Mouse (Mus musculus) MEL (cell line): Measurements from ENCODE around the gene Zfp607b. TPM values are rescaled to one million over a fixed set of nuclear protein-coding genes. Genes with fewer than 3 reads are reported as not detected.

Experiments used
- DNase-seq: peaks from one replicate; pipeline ENCODE4 v3.0.0; 2011; ENCODE audit warnings: low read depth, low spot score
- H3K27ac ChIP-seq: 2 replicates; pipeline ENCODE4 v1.5.1; 2012; ENCODE audit warnings: low read depth, mild to moderate bottlenecking, control low read depth, low read length, moderate library complexity; ENCODE audit not compliant: control insufficient read depth
- H3K27me3 ChIP-seq, 2 experiments: fragments of 150-350 bp in 1 of 2; sonication (generic) in 1 of 2; 2 replicates each; pipeline ENCODE4 v1.6.1; 2012; ENCODE audit warnings: low read length in 2 of 2, mild to moderate bottlenecking in 2 of 2, improper control_type of control experiment in 1 of 2, moderate library complexity in 1 of 2; ENCODE audit not compliant: insufficient read depth in 2 of 2, control insufficient read depth in 1 of 2
- H3K36me3 ChIP-seq, 2 experiments: 2 replicates each; pipeline ENCODE4 v1.6.1; 2012 to 2014; ENCODE audit warnings: low read length in 2 of 2, improper control_type of control experiment in 1 of 2, inconsistent platforms in 1 of 2, mild to moderate bottlenecking in 1 of 2; ENCODE audit not compliant: insufficient read depth in 2 of 2, control insufficient read depth in 1 of 2
- H3K4me1 ChIP-seq, 2 experiments: fragments of 150-350 bp in 1 of 2; sonication (generic) in 1 of 2; 2 replicates each; pipeline ENCODE4 v1.6.1; 2012; ENCODE audit warnings: low read length in 2 of 2, improper control_type of control experiment in 1 of 2, mild to moderate bottlenecking in 1 of 2; ENCODE audit not compliant: insufficient read depth in 2 of 2, control insufficient read depth in 1 of 2
- H3K4me3 ChIP-seq, 2 experiments: fragments of 150-350 bp in 1 of 2; sonication (generic) in 1 of 2; 2 replicates each; pipeline ENCODE4 v1.5.1; 2012; ENCODE audit warnings: low read depth in 2 of 2, low read length in 2 of 2, mild to moderate bottlenecking in 2 of 2, moderate library complexity in 2 of 2, control low read depth in 1 of 2, improper control_type of control experiment in 1 of 2; ENCODE audit not compliant: control insufficient read depth in 1 of 2, insufficient read depth in 1 of 2
- H3K79me2 ChIP-seq: 2 replicates; pipeline ENCODE4 v1.6.1; 2012; ENCODE audit warnings: mild to moderate bottlenecking, low read length, moderate library complexity; ENCODE audit not compliant: control insufficient read depth, poor library complexity, insufficient read depth
- H3K9ac ChIP-seq: 2 replicates; pipeline ENCODE4 v1.6.1; 2012; ENCODE audit warnings: low read depth, mild to moderate bottlenecking, control low read depth, low read length, moderate library complexity; ENCODE audit not compliant: control insufficient read depth, poor library complexity, severe bottlenecking
- H3K9me3 ChIP-seq: fragments of 150-350 bp; sonication (generic); replicated peaks from 2 replicates; pipeline ENCODE4 v1.6.1; 2012; ENCODE audit warnings: mild to moderate bottlenecking, low read length, improper control_type of control experiment, moderate library complexity; ENCODE audit not compliant: insufficient read depth
- BHLHE40 ChIP-seq: IDR thresholded peaks from 2 replicates; pipeline ENCODE4 v1.6.1; 2012; ENCODE audit warnings: low read depth, mild to moderate bottlenecking, inconsistent platforms, low read length, improper control_type of control experiment, borderline replicate concordance
- CHD1 ChIP-seq: IDR thresholded peaks from 2 replicates; pipeline ENCODE4 v1.6.1; 2012; ENCODE audit warnings: low read depth, mild to moderate bottlenecking, inconsistent platforms, low read length, improper control_type of control experiment
- CTCF ChIP-seq, 3 experiments: IDR thresholded peaks in 2 of 3; conservative IDR thresholded peaks in 1 of 3; 2 replicates each; pipeline ENCODE4 v1.5.1; 2011 to 2012; ENCODE audit warnings: low read length in 3 of 3, low read depth in 2 of 3, mild to moderate bottlenecking in 2 of 3, improper control_type of control experiment in 1 of 3, inconsistent platforms in 1 of 3, mixed read lengths in 1 of 3, moderate library complexity in 1 of 3; ENCODE audit not compliant: control insufficient read depth in 1 of 3, insufficient read depth in 1 of 3, poor library complexity in 1 of 3, severe bottlenecking in 1 of 3
- EP300 ChIP-seq, 2 experiments: IDR thresholded peaks; 2 replicates each; pipeline ENCODE4 v1.6.1; 2011; ENCODE audit warnings: improper control_type of control experiment in 2 of 2, low read length in 2 of 2, low read depth in 1 of 2, mild to moderate bottlenecking in 1 of 2
- ETS1 ChIP-seq: IDR thresholded peaks from 2 replicates; pipeline ENCODE4 v1.6.1; 2012; ENCODE audit warnings: low read depth, mild to moderate bottlenecking, inconsistent platforms, low read length, improper control_type of control experiment, moderate library complexity
- HCFC1 ChIP-seq: IDR thresholded peaks from 2 replicates; pipeline ENCODE4 v1.6.1; 2012; ENCODE audit warnings: low read depth, mild to moderate bottlenecking, inconsistent platforms, low read length, improper control_type of control experiment, moderate library complexity
- JUND ChIP-seq: IDR thresholded peaks from 2 replicates; pipeline ENCODE4 v1.6.1; 2011; ENCODE audit warnings: low read depth, mild to moderate bottlenecking, improper control_type of control experiment, low read length
- MAX ChIP-seq: IDR thresholded peaks from 2 replicates; pipeline ENCODE4 v1.6.1; 2011; ENCODE audit warnings: low read length, improper control_type of control experiment
- MAZ ChIP-seq: IDR thresholded peaks from 2 replicates; pipeline ENCODE4 v1.6.1; 2012; ENCODE audit warnings: low read depth, mild to moderate bottlenecking, inconsistent platforms, low read length, improper control_type of control experiment
- MEF2A ChIP-seq: IDR thresholded peaks from 2 replicates; pipeline ENCODE4 v1.6.1; 2014; ENCODE audit warnings: low read depth, mild to moderate bottlenecking, inconsistent platforms, low read length, improper control_type of control experiment; ENCODE audit not compliant: poor library complexity, insufficient replicate concordance, severe bottlenecking; ENCODE audit errors: extremely low read depth
- MXI1 ChIP-seq: IDR thresholded peaks from 2 replicates; pipeline ENCODE4 v1.6.1; 2011; ENCODE audit warnings: mild to moderate bottlenecking, low read depth, low read length, improper control_type of control experiment
- MYB ChIP-seq: IDR thresholded peaks from 2 replicates; pipeline ENCODE4 v1.6.1; 2011; ENCODE audit warnings: mild to moderate bottlenecking, low read depth, low read length, improper control_type of control experiment
- NRF1 ChIP-seq: IDR thresholded peaks from 2 replicates; pipeline ENCODE4 v1.6.1; 2014; ENCODE audit warnings: low read depth, mild to moderate bottlenecking, inconsistent platforms, low read length, improper control_type of control experiment, moderate library complexity; ENCODE audit not compliant: poor library complexity, insufficient read depth, severe bottlenecking
- SIN3A ChIP-seq: IDR thresholded peaks from 2 replicates; pipeline ENCODE4 v1.6.1; 2012; ENCODE audit warnings: low read length, improper control_type of control experiment, inconsistent platforms
- TCF12 ChIP-seq: IDR thresholded peaks from 2 replicates; pipeline ENCODE4 v1.6.1; 2014; ENCODE audit warnings: low read depth, mild to moderate bottlenecking, inconsistent platforms, low read length, improper control_type of control experiment, moderate library complexity
- UBTF ChIP-seq: IDR thresholded peaks from 2 replicates; pipeline ENCODE4 v1.6.1; 2012; ENCODE audit warnings: low read depth, mild to moderate bottlenecking, inconsistent platforms, low read length, improper control_type of control experiment, moderate library complexity, borderline replicate concordance; ENCODE audit not compliant: insufficient read depth
- ZC3H11A ChIP-seq: IDR thresholded peaks from 2 replicates; pipeline ENCODE4 v1.6.1; 2012; ENCODE audit warnings: low read depth, mild to moderate bottlenecking, inconsistent platforms, low read length, improper control_type of control experiment
- ZKSCAN1 ChIP-seq: IDR thresholded peaks from 2 replicates; pipeline ENCODE4 v1.6.1; 2012; ENCODE audit warnings: low read depth, mild to moderate bottlenecking, inconsistent platforms, low read length, improper control_type of control experiment, moderate library complexity
- ZNF384 ChIP-seq: IDR thresholded peaks from 2 replicates; pipeline ENCODE4 v1.6.1; 2012; ENCODE audit warnings: low read depth, mild to moderate bottlenecking, inconsistent platforms, low read length, improper control_type of control experiment
- polyA plus RNA-seq, 2 experiments: library from polyadenylated mRNA; stranded (reverse) in 1 of 2; unstranded in 1 of 2; fragments of >175 nt in 1 of 2; fragments of >200 nt in 1 of 2; gene quantifications; 2 replicates each; pipeline versions ENCODE4 v1.2.1 to v1.2.4; 2012; ENCODE audit warnings: low replicate concordance in 2 of 2, low read depth in 1 of 2; ENCODE audit not compliant: insufficient read length in 2 of 2, insufficient read depth in 1 of 2, missing spikeins in 1 of 2
- total RNA-seq: library from RNA; depleted of rRNA; stranded (reverse); fragments of 300-350 nt; gene quantifications from 2 replicates; pipeline ENCODE4 v1.2.3, GENCODE M21; 2012

Zfp607b gene
- total and polyA plus RNA-seq, 3 experiments = 1.6 to 2.3 TPM; not detected in 1

- Histone ChIP-seq H3K36me3 (no peaks in the 10 kb centered on the region), H3K27ac (no peak overlapping the region), H3K9me3 (no peaks in the 10 kb centered on the region), H3K4me3 (no peak overlapping the region), H3K27me3 (no peaks in the 10 kb centered on the region), H3K79me2 (no peaks in the 10 kb centered on the region), H3K4me1 (no peaks in the 10 kb centered on the region), H3K9ac (no peak overlapping the region)
- DNase-seq = no peak
- TF ChIP-seq EP300 (IDR thresholded peaks at IDR 0.05; ENCODE audit: low read depth in 1 of 2, low read length in 2 of 2) = no peak
- TF ChIP-seq ZC3H11A = no peak
- TF ChIP-seq JUND = no peak
- no peak for TF ChIP-seq ETS1
- no peak for TF ChIP-seq NRF1
- TF ChIP-seq CHD1 = no peak
- no peak for TF ChIP-seq MEF2A
- TF ChIP-seq MAZ = no peak
- no peak for TF ChIP-seq ZNF384
These were observed 27.1 kb upstream of the Zfp607b start for GRCm38 (mm10) chr7:27662038-27662437.

- Histone ChIP-seq H3K27ac (no peak overlapping the region), H3K27me3 (no peaks in the 10 kb centered on the region), H3K9ac (peak overlapping the region; percentile 99), H3K79me2 (peaks cover 10% of the 10 kb centered on the region), H3K9me3 (no peaks in the 10 kb centered on the region), H3K36me3 (peaks cover 0 to 13% of the 10 kb centered on the region in 2 experiments; a peak in 2 of 4 replicates), H3K4me3 (peak overlapping the region; percentile 71 to 99), H3K4me1 (peaks cover 2 to 21% of the 10 kb centered on the region in 2 experiments; a peak in 3 of 4 replicates)
- DNase-seq = no peak
- no peak for TF ChIP-seq BHLHE40
- TF ChIP-seq SIN3A = no peak
- TF ChIP-seq MYB = no peak
- no peak for TF ChIP-seq HCFC1
- TF ChIP-seq UBTF = no peak
- no peak for TF ChIP-seq MAX
- TF ChIP-seq EP300 (IDR thresholded peaks at IDR 0.05; ENCODE audit: low read depth in 1 of 2, low read length in 2 of 2) = no peak
- no peak for TF ChIP-seq MXI1
- TF ChIP-seq CTCF (IDR thresholded peaks at IDR 0.05 in 2 of 3, conservative IDR thresholded peaks at IDR 0.05 in 1 of 3; ENCODE audit: control insufficient read depth in 1 of 3, insufficient read depth in 1 of 3, low read depth in 2 of 3, low read length in 3 of 3, poor library complexity in 1 of 3, severe bottlenecking in 1 of 3) = no peak
- no peak for TF ChIP-seq ZKSCAN1
- TF ChIP-seq TCF12 = no peak
These were observed 16.0 kb upstream of the Zfp607b start for GRCm38 (mm10) chr7:27673064-27673574.
